Mouse (Mus musculus): Measurements from ENCODE around the gene Tigd2.
"Not testable (repeated sequence)": the region's sequence is repeated elsewhere in the genome, so short reads cannot be mapped to it uniquely, and the experiment has no call there.

The Tigd2 gene

GRCm38 (mm10) chr6:59208685-59209298 lies at the start of gene Tigd2:
TSS of gene Tigd2 (plus strand) at chr6:59208870.
- DNase-seq (ENCODE audit: low read depth): peak; percentile 95

- no peak for DNase-seq (ENCODE audit: low read depth)
Observed at GRCm38 (mm10) chr6:59161801-59162478, 46.7 kb upstream of the Tigd2 start.

DNA sequence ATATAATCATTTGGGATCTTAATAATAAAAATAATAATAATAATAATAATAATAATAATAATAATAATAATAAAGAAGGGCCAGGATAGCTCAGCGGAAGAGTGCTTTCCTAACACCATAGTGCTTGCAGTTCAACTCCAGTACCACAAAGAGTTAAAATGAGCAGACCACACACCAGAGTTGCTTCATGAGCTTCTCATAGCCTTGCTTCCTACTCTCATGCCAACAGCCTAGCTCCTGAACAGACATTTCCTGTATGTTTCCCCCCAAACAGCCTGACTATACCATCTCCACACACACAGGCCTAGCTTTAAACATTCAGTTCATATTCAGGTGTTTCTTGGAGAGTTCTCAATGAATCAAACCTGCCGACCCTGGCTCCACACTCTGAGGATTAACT lies 45.8 kb upstream of the Tigd2 start:
- DNase-seq (ENCODE audit: low read depth): no peak

- DNase-seq (ENCODE audit: low read depth): no peak
Observed at GRCm38 (mm10) chr6:59163407-59163806, 45.3 kb upstream of the Tigd2 start.

DNA sequence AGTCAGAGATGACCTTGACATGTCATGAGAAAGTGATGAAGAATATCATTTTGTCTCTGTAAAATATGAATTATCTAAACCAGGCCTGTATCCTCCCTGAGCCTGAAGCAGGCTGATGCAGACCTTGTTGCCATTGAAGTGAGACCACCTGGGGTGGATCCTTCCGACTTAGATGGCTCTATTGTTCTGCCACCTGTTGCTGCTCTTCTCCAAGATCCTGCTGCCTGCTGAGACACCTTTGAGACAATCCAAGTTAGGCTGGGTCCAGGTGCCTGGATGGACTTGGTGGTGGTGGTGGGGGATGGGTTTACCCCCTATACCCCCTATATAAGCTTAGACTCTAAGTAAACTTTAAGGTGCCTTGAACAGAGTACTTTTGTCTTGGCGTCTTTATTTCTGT lies 39.7 kb upstream of the Tigd2 start:
- no peak for DNase-seq (ENCODE audit: low read depth)

- DNase-seq (ENCODE audit: low read depth): no peak
Observed at GRCm38 (mm10) chr6:59171230-59171629, 37.4 kb upstream of the Tigd2 start.

- no peak for DNase-seq (ENCODE audit: low read depth)
Observed at GRCm38 (mm10) chr6:59173940-59174339, 34.7 kb upstream of the Tigd2 start.

DNA sequence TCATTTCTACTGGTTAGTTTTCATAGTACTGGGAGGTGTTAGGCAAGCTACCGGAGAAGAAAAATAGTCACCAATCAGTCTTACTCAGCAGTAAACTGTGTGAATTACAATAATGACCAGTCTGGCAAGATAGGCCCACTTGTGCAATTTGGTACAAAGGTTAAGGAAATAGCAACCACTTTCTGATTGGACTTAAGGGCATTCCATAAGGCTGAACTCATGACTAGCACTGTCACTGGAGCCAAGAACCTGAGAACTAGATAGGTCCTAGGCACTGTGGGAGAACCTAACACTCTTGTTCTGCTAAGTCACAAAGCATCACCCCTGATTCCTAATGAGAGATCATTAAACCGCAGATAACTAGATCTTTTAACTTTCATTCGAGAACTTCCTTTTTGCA lies 30.6 kb upstream of the Tigd2 start:
- DNase-seq (ENCODE audit: low read depth): no peak

GRCm38 (mm10) chr6:59180376-59180996 lies 28.2 kb upstream of the Tigd2 start:
- peak; percentile 81 for DNase-seq (ENCODE audit: low read depth)

DNA sequence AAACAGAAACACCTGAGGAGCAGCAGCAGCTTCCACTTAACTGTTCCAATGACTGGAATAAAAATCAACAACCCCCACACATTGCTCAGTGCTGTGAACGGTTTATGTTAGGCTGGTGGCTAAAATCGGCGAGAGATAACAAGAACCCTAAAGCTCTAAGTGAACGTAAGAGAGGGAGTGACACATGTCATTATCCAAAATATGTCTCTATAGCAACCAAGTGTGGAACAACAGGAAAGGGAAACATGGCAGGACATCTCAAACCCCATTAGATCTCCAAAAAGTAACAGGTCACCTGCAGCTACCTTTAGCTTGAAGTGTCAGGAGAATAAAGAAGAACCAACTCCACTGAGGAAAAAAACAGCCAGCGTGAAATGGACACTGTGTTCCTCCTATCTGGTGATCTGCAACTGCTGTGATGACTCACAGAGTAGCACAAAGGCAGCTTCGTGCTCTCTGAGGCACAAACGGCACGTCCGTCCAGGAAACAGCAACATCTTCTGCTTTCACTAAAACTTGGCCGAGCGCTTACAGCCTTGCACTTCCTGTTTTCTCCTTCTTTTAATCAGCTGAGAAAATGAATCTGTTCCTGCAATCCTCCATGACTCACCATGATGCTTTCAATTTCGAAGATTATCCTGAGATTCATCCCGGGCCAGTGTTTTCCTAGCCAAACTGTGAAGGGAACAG lies 23.5 kb upstream of the Tigd2 start:
- DNase-seq (ENCODE audit: low read depth): peak; percentile 39

DNA sequence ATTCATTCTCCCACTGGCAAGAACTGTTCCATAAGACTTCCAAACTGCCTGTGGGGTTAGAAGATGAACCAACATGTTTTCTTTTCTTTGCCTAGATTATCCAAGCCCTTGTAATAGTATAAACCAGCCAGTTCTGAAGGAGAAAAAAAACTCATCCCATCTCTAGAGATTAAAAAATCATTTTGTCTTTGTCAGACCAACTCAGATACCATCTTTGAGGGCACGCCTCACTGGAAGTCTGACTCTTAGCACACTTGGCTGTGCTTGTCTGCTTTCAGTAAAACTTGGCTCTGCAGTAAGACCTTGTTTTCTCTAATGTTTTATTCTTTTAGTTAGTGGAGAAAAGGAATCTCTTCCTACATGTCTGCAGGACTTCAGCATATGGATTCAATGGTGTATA lies 18.7 kb upstream of the Tigd2 start:
- no peak for DNase-seq (ENCODE audit: low read depth)

- DNase-seq (ENCODE audit: low read depth): not testable (repeated sequence)
Observed at GRCm38 (mm10) chr6:59194518-59194917, 14.2 kb upstream of the Tigd2 start.

- no peak for DNase-seq (ENCODE audit: low read depth)
Observed at GRCm38 (mm10) chr6:59195849-59196635, 12.6 kb upstream of the Tigd2 start.

- DNase-seq (ENCODE audit: low read depth): no peak
Observed at GRCm38 (mm10) chr6:59196746-59197145, 11.9 kb upstream of the Tigd2 start.

DNA sequence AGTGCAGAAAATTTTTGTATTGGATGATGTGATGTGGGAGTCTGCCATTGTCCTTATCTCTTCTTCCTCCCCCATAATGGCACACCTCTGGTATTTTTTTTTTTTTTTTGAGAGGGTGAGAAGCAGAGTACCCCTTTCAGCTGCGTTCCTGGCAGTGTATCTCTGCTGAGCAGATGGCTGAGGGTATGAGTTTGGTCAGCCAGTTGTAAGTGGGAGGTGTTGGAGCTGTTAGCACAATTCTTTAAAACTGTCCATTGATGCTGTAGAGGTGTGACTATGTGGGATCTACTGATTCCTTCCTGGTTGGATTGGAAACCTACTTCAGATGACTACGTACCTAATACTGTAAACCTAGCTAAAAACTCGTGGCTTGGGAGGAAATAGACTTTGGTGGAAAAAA lies 10.3 kb upstream of the Tigd2 start:
- no peak for DNase-seq (ENCODE audit: low read depth)

- DNase-seq (ENCODE audit: low read depth): no peak
Observed at GRCm38 (mm10) chr6:59199021-59199420, 9.6 kb upstream of the Tigd2 start.

- DNase-seq (ENCODE audit: low read depth): peak; percentile 2
Observed at GRCm38 (mm10) chr6:59207561-59207960, 1.1 kb upstream of the Tigd2 start.

- peak; percentile 82 for DNase-seq (ENCODE audit: low read depth)
Observed at GRCm38 (mm10) chr6:59209299-59209707, 633 bp downstream of the Tigd2 start.

- DNase-seq (ENCODE audit: low read depth): no peak
Observed at GRCm38 (mm10) chr6:59233191-59233590, 24.5 kb downstream of the Tigd2 start.

DNA sequence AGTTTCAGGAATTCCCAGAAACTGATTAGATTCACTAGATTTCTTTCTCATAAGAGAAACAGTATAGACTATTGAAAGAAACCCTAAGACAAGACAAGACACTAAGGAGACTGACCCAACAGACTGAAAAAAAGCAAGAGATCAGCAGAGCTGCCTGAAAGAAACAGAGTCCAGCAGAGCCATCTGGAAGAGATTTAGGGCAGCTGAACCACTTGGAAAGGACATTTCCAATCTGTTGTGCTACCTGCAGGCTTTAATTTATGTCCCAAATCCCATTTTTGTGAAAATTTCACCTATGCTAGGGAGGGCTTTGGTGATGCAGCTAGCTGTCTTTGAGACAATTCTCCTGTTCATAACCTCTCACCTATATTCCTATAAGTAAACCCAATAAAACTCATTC lies 25.0 kb downstream of the Tigd2 start:
- no peak for DNase-seq (ENCODE audit: low read depth)

DNA sequence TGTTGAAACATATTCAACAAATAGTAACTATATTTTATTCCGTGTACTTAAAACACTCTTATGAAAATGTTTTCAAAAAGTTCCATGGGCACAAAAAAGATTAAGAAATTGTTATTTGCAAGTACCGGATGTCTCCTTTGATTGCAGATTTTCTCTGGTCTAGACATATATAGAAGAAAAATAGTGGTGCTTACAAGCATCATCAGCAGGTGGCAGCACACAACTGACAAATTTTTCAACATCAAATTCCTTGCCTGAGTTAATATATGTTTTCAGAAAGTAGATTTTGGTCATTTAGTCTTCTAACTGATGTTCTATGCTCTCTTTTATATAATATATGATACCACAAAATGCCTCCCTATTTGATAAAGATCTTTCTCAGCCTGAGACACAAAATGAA lies 41.0 kb downstream of the Tigd2 start:
- DNase-seq (ENCODE audit: low read depth): peak; percentile 86

- DNase-seq (ENCODE audit: low read depth): peak; percentile 7
Observed at GRCm38 (mm10) chr6:59250536-59250935, 41.9 kb downstream of the Tigd2 start.
